Mouse (Mus musculus) ZHBTc4 (cell line): ENCODE data around the gene Tmem189.

Experiments used
- DNase-seq: peaks from one replicate; pipeline ENCODE4 v3.0.0-alpha.2; 2011; ENCODE audit warnings: low read depth, low spot score

The Tmem189 gene

DNA sequence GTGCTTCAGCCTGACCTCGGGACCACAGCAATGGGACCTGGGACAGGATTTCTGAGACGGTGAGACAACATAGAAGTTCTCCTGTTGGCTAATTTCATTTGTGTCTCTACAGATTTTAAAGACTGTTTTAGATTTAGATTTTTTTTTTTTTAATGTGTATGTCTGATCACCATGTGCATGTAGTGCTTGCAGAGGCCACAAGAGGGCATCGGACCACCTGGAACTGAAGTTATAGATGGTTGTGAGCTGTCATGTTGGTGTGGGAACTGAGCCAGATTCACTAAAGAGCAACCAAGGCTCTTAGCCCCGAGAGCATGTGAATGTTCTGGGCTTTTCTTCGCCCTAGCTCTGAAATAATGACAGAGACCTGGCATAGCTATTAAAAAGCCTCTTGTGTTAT is 9.0 kb downstream of the Tmem189 start:
- DNase-seq: peak; percentile 78

- DNase-seq: peak; percentile 86
Measured at GRCm38 (mm10) chr2:167679902-167680430, 9.7 kb downstream of the Tmem189 start.

GRCm38 (mm10) chr2:167678600-167678999 is 11.0 kb downstream of the Tmem189 start:
- peak; percentile 63 for DNase-seq

DNA sequence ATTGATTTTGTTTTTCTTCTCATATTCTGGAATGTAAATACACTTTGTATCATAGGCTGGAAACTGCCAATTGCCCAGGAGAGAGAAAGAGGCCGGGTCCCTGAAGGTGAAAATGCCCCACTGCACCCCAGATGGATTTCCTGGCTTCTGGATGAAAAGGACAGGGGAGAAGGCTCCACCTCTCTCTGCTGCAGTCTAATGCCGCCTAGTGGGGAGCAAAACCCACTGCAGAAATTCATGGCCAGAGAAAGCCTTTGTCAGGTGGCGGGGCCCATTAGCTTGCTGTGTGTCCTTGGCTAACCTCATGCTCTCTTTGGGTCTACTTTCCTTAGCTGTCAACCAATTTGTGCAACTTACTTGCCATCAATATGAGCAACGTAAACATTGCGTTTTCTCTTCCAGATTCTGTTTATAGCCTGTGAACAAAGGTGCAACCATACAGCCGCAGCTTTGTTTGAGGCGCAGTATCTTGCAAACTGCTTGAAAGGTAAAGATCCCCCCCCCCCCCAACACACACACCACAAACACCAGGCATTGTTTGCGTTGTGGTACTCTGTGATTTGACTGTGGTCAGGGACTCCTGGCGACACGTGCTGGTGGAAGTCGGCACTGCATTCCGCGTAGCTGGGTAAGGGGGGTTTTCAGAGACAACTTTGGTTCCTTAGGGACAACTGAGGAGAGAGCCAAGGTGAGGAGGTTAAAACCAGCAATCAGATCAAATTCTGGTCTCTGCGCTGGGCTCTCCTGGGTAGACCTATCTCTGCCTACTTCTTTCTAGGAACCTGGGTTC is 14.3 kb downstream of the Tmem189 start:
- DNase-seq: peak; percentile 75

- no peak for DNase-seq
Measured at GRCm38 (mm10) chr2:167672212-167672685, 17.4 kb downstream of the Tmem189 start.

- no peak for DNase-seq
Measured at GRCm38 (mm10) chr2:167671101-167671633, 18.5 kb downstream of the Tmem189 start.

DNA sequence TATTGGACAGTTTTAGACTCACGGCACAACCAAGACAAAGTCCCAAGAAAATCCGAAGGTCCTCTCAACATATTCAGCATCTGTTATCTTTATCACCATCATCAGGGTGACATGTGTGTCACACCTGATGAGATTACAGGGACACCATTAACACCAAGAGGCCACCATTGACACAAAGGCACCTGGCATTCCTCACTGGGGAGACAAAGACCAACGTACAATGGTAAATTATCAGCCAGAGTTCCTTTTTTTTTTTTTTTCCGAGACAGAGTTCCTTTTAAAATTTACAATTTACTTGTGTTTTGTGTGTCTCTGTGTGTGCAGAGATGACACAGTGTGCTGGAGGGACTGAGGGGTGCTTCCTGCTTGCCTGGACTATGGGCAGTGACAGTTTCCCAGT is 20.2 kb downstream of the Tmem189 start:
- no peak for DNase-seq

DNA sequence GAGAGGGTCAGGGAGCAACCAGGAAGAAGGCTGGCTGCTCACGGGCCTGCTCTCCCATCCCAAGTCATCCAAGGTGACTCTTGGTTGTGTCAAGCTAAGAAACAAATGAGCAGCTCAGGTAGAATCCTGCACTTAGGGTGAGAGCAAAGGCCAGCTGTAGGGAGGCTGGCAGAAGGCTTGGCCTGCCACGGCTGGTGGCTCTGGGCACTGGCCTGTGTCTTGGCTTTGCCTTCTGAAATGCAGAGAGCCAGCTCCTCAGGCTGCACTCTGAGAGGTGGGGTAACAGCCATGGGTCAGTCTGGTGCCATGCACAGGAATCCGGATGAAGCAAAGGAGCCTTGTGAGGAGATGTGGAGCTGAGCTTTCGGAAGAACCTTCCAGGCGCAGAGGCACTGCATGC is 21.2 kb downstream of the Tmem189 start:
- no peak for DNase-seq

DNA sequence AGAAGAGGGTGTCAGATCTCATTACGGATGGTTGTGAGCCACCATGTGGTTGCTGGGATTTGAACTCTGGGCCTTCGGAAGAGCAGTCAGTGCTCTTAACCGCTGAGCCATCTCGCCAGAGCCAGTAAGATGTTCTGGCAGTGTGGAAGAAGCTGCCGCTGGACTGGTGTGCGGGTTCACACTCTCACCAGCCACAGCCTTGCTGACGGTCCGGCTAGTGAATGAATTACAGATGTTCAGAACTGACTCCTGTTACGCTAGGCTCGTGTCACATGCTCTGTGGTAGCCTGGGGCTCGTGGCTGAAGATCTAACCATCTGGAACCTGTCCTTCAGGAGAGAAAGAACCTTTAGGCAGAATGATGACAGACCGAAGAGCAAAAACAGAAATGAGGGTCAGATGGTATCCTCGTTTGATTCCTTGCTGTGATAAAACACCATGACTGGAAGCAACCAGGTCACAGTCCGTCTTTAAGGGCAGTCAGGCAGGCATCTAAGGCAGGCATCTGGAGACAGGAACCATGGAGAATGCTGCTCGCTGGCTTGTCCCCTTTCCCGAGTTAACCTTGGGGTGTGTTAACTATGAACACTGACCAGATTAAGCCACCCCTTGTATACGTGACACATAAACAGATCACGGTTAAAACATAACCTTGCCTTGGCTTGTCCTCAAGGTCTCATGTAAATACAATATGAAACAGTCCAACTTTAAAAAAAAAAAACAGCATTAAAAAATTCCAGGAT is 23.5 kb downstream of the Tmem189 start:
- DNase-seq: no peak

GRCm38 (mm10) chr2:167662713-167663112 is 26.9 kb downstream of the Tmem189 start:
- no peak for DNase-seq

GRCm38 (mm10) chr2:167661270-167662203 is 28.1 kb downstream of the Tmem189 start, which contains the start of gene Gm20431:
TSS of gene Gm20431 (minus strand) at chr2:167661496.
- DNase-seq: peak; percentile 89

DNA sequence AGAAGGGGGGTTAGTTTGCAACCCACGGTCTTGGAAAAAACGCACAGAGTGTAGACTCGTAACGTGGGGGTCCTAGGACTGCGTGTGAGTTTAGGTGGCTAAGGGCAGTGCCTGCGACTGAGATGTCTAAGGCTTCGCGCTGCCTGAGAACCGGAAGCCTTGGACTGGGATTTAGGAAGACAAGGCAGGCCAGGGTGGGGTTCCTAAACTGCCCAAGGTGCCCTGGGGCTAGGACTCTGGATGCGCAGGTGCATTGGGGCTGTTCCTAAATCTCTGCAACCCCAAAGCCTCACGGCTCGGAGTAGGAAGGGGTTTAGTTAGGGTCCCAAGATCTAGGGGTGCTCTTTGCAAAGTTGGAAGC is 29.0 kb downstream of the Tmem189 start:
- peak; percentile 61 for DNase-seq

- DNase-seq: no peak
Measured at GRCm38 (mm10) chr2:167659847-167660610, 29.6 kb downstream of the Tmem189 start.

GRCm38 (mm10) chr2:167659177-167659846 is 30.3 kb downstream of the Tmem189 start:
- DNase-seq: no peak

- no peak for DNase-seq
Measured at GRCm38 (mm10) chr2:167658712-167659111, 30.9 kb downstream of the Tmem189 start.

- DNase-seq: no peak
Measured at GRCm38 (mm10) chr2:167657973-167658372, 31.6 kb downstream of the Tmem189 start.

DNA sequence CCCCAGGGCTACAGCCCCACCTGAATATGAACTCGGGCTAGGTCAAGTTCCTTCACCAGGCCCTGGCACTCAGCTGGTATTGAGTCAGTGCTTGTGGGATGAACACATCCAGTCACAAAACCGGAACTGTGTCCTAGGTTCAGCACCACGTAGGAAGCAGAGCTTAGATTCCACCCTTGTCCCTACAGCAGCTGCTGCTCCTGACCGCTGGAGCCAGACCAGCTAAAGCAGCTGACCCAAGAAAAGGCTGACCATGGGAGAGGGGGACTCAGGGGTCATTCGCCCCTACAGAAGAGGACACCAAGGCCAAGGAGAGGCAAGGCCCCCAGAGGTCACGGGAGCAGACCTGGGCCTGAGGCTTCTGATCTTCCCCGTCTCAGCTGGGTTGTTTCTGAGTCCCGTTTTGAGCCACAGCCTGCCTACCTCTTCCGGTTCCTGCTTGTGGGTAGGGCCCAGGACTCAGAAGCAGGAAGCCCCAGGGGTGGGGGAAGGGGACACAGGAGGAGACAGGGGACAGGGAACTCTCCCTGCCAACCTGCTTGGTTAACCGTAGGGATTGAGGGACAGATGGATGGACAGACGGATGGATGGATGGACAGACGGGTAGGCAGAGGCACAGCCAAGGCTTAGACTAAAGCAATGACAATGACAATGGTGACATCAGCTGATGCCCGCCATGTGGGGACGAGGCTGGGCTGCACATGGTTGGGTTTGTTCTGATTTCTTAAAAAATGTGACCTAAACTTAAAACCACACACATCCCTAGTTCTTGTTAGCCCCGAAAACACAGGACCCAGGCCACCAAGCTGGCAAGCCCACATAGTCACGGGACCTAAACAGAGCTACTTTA is 32.8 kb downstream of the Tmem189 start:
- DNase-seq: no peak

- no peak for DNase-seq
Measured at GRCm38 (mm10) chr2:167654911-167655600, 34.6 kb downstream of the Tmem189 start.
